Comparison of ENCODE assay signal across 8 mouse cellular contexts in genomic region chr13:40748785-40749602, GRCm38 (mm10). TPM values are rescaled to one million over a fixed set of nuclear protein-coding genes. Genes with fewer than 3 reads are reported as not detected.
A peak's percentile ranks its signal among the peaks of the same experiment; 100 is the strongest.
DNase-seq lines count a peak whose midpoint lies in the region; ATAC-seq lines count a peak whose summit lies in the region.

No protein-coding gene starts in this region.

- no peaks in the 10 kb centered on the region for H3K36me3 ChIP-seq in lung, embryonic 15.5 days
- H3K36me3 ChIP-seq in embryonic facial prominence, embryonic 14.5 days (ENCODE audit: control insufficient read depth, insufficient read depth, low read length), result no peaks in the 10 kb centered on the region

- ATAC-seq in lung, embryonic 15.5 days (ENCODE audit: borderline replicate concordance, extremely low read depth, low FRiP score, low TSS enrichment), result no peak
- no peak for ATAC-seq in embryonic facial prominence, embryonic 14.5 days (ENCODE audit: low read depth)
- ATAC-seq in inflammation-experienced regulatory T-cells, adult 6 months, result peak; percentile 48
- no peak for ATAC-seq in erythroblast, adult 5-6 weeks (replicated peaks; ENCODE audit: low FRiP score, poor library complexity, severe bottlenecking)
- no peak for ATAC-seq in monocyte, adult 5-6 weeks (replicated peaks; ENCODE audit: insufficient number of reproducible peaks, low FRiP score, low TSS enrichment, poor library complexity, severe bottlenecking)

- WGBS in lung, embryonic 15.5 days, result 12% methylated on average over 19 of the region's 19 CpGs
- WGBS in embryonic facial prominence, embryonic 14.5 days, result 10% methylated on average over 19 of the region's 19 CpGs

- peak overlapping the region; percentile 45 for H3K4me2 ChIP-seq in lung, embryonic 15.5 days
- H3K4me2 ChIP-seq in embryonic facial prominence, embryonic 14.5 days (ENCODE audit: low read depth, low read length), result peak overlapping the region; percentile 52

- peaks cover 4% of the 10 kb centered on the region; the same call in 1 of the 2 replicates for H3K4me1 ChIP-seq in lung, embryonic 15.5 days
- peaks cover 8% of the 10 kb centered on the region; the same call in 1 of the 2 replicates for H3K4me1 ChIP-seq in embryonic facial prominence, embryonic 14.5 days (ENCODE audit: control insufficient read depth, insufficient read depth, low read length)

- H3K4me3 ChIP-seq in lung, embryonic 15.5 days, result peak overlapping the region; percentile 6; the same call in 1 of the 2 replicates
- peak overlapping the region; percentile 17; the same call in 1 of the 2 replicates for H3K4me3 ChIP-seq in embryonic facial prominence, embryonic 14.5 days (ENCODE audit: low read depth, low read length)

- no peak overlapping the region for H3K27ac ChIP-seq in lung, embryonic 15.5 days
- H3K27ac ChIP-seq in embryonic facial prominence, embryonic 14.5 days (replicated peaks; ENCODE audit: low read depth, low read length), result no peak overlapping the region

- peaks cover 40% of the 10 kb centered on the region for H3K27me3 ChIP-seq in lung, embryonic 15.5 days
- H3K27me3 ChIP-seq in embryonic facial prominence, embryonic 14.5 days (replicated peaks; ENCODE audit: control insufficient read depth, insufficient read depth, low read length), result peaks cover 24% of the 10 kb centered on the region

- H3K9ac ChIP-seq in lung, embryonic 15.5 days, result no peak overlapping the region
- H3K9ac ChIP-seq in embryonic facial prominence, embryonic 14.5 days (ENCODE audit: low read depth, low read length), result no peak overlapping the region

- no peak for DNase-seq in lung, adult 18-20 months
- DNase-seq in embryonic facial prominence, embryonic 14.5 days (ENCODE audit: low spot score), result peak; percentile 72
- peak; percentile 10 for DNase-seq in naive thymus-derived CD4-positive, alpha-beta T cell, adult 2 months (ENCODE audit: low read depth)
- DNase-seq in gastrocnemius, adult 8-10 months (ENCODE audit: low spot score in 2 of 2), result no peak

- no peaks in the 10 kb centered on the region for H3K9me3 ChIP-seq in lung, embryonic 15.5 days
- no peaks in the 10 kb centered on the region for H3K9me3 ChIP-seq in embryonic facial prominence, embryonic 14.5 days (ENCODE audit: control insufficient read depth, low read length)

RNA-seq across cellular contexts. Expression of gene Tfap2a, which starts 10.8 kb away (rescaled TPM):
- 0.20 and 0.38 TPM in 2 replicates for polyA plus RNA-seq in lung, embryonic 15.5 days (2015; fragmentation: Nextera tagmentation; extraction: Ambion mirVana)
- polyA plus RNA-seq in embryonic facial prominence, embryonic 14.5 days (2014; fragmentation: Nextera tagmentation; extraction: Ambion mirVana), result 4.6 and 5.0 TPM in 2 replicates
- not detected for polyA plus RNA-seq in inflammation-experienced regulatory T-cells, adult 6 months (2017; shearing (Covaris generic))
- not detected in 2 replicates for total RNA-seq in erythroblast, adult 5-6 weeks (2015; ENCODE audit: low replicate concordance)
- total RNA-seq in erythroblast, adult 5-6 weeks (2017; ENCODE audit: low replicate concordance), result not detected in 2 replicates
- under 1 TPM in 1 of 4 experiments, not detected in 3; 0.17 TPM for total RNA-seq in gastrocnemius, adult 8-10 months (2022)
- 0.10 to 0.57 TPM in 2 of 3 replicates, not detected in the other for total RNA-seq in monocyte, adult 5-6 weeks (2017)

Comparison
In these comparisons a context has a peak if more than half of its experiments do, and no peak if none do; other contexts are left out.
1. DNase-seq: peak in embryonic facial prominence, embryonic 14.5 days (single experiment) and naive thymus-derived CD4-positive, alpha-beta T cell, adult 2 months (single experiment); none in lung, adult 18-20 months (0 of 2) and gastrocnemius, adult 8-10 months (0 of 2).